Mouse (Mus musculus) neural tube, embryonic 13.5 days (tissue): ENCODE measurements around the gene Cnksr1. TPM values are rescaled to one million over a fixed set of nuclear protein-coding genes. Genes with fewer than 3 reads are reported as not detected.
"Not testable (repeated sequence)": the region's sequence is repeated elsewhere in the genome, so short reads cannot be mapped to it uniquely, and the experiment has no call there.

Experiments
- ATAC-seq: fragments of 200-750 bp; cut with Nextera tagmentation; 2 replicates; pipeline ENCODE4 v1.8.0; 2017; ENCODE audit warnings: low read depth, mild to moderate bottlenecking, moderate TSS enrichment, moderate library complexity
- H3K27ac ChIP-seq: fragments of 300-500 bp; sonication (generic); replicated peaks from 2 replicates; pipeline ENCODE4 v1.5.1; 2015; ENCODE audit warnings: moderate library complexity, mild to moderate bottlenecking, inconsistent platforms
- H3K27me3 ChIP-seq: fragments of 300-500 bp; sonication (generic); 2 replicates; pipeline ENCODE4 v1.6.1; 2015; ENCODE audit warnings: mild to moderate bottlenecking, inconsistent platforms
- H3K36me3 ChIP-seq: fragments of 300-500 bp; sonication (generic); 2 replicates; pipeline ENCODE4 v1.6.1; 2015; ENCODE audit warnings: mild to moderate bottlenecking, inconsistent platforms
- H3K4me1 ChIP-seq: fragments of 300-500 bp; sonication (generic); replicated peaks from 2 replicates; pipeline ENCODE4 v1.6.1; 2015; ENCODE audit warnings: inconsistent platforms
- H3K4me2 ChIP-seq: fragments of 300-500 bp; sonication (generic); 2 replicates; pipeline ENCODE4 v1.6.1; 2015; ENCODE audit warnings: inconsistent platforms, mild to moderate bottlenecking, moderate library complexity
- H3K4me3 ChIP-seq: fragments of 300-500 bp; sonication (generic); 2 replicates; pipeline ENCODE4 v1.5.1; 2015; ENCODE audit warnings: mild to moderate bottlenecking, inconsistent platforms
- H3K9ac ChIP-seq: fragments of 300-500 bp; sonication (generic); 2 replicates; pipeline ENCODE4 v1.6.1; 2015; ENCODE audit warnings: moderate library complexity, mild to moderate bottlenecking, inconsistent platforms
- H3K9me3 ChIP-seq: fragments of 300-500 bp; sonication (generic); 2 replicates; pipeline ENCODE4 v1.6.1; 2016; ENCODE audit warnings: inconsistent platforms
- WGBS: fragments of 180-500 bp; shearing (Covaris S2); methylation state at CpG from one replicate; pipeline ENCODE4 v1.1.7; 2015; 5-methylcytosine and 5-hydroxymethylcytosine counted together
- polyA plus RNA-seq: library from polyadenylated mRNA; unstranded; fragments of >200 nt; fragmentation: Nextera tagmentation; extraction: Ambion mirVana; gene quantifications from 2 replicates; pipeline ENCODE4 v1.2.1, GENCODE M21; 2015

Cnksr1 gene
- 0.29 TPM in 1 of 2 replicates, not detected in the other for polyA plus RNA-seq

DNA sequence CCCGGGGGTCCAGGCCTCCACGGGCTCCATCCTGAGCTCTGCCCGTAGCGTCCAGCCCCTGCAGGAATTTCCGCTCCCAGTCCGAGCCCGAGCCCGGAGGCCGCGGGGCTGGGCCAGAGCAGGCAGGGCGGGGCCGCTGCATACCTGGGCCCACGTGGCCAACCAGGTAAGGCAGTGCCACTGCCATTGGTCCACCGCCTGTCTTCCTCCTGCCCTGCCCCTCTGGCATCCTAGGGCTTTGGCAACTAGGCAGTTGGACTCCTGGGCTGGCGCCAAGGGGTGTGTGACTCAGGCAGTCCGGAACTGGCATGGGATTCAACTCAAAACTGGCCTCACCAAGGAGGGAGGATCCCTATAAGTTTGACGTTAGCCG, at the start of gene Cnksr1:
TSS of gene Cnksr1 (minus strand) at position 121 of the 373 bp plus-strand sequence.
- H3K4me3 ChIP-seq, result no peak within 1 kb of the TSS
- no peak within 1 kb of the TSS for H3K27ac ChIP-seq
- H3K9ac ChIP-seq, result no peak within 1 kb of the TSS
- ATAC-seq, result no peak; the same call in 1 of the 2 replicates
- H3K27me3 ChIP-seq, result peaks cover 28% of the 10 kb centered on the region
- H3K4me1 ChIP-seq, result 0 out of 2 replicates have a peak, but pooled peaks cover 10% of the 10 kb centered on the region
- H3K9me3 ChIP-seq, result no peaks in the 10 kb centered on the region
- peak within 1 kb of the TSS; percentile 18; the same call in 1 of the 2 replicates for H3K4me2 ChIP-seq
- H3K36me3 ChIP-seq, result 0 out of 2 replicates have a peak, but pooled peaks cover 1% of the 10 kb centered on the region
- 3% methylated on average over 18 of the region's 18 CpGs for WGBS

GRCm38 (mm10) chr4:134287575-134288025, 49.4 kb upstream of the Cnksr1 start, which contains the start of gene Pdik1l:
Gene Pdik1l (minus strand): TSS chr4:134287895.
- Histone ChIP-seq H3K27me3 (no peaks in the 10 kb centered on the region), H3K27ac (peak within 1 kb of the TSS; percentile 100), H3K4me1 (peaks cover 30% of the 10 kb centered on the region), H3K9me3 (no peaks in the 10 kb centered on the region), H3K4me3 (peak within 1 kb of the TSS; percentile 100), H3K36me3 (peaks cover 22% of the 10 kb centered on the region), H3K4me2 (peak within 1 kb of the TSS; percentile 95), H3K9ac (peak within 1 kb of the TSS; percentile 99)
- ATAC-seq, result peak; percentile 89
- under 1% methylated on average over 38 of the region's 43 CpGs for WGBS

- H3K4me3 ChIP-seq, result peak overlapping the region; percentile 100
- peak overlapping the region; percentile 99 for H3K9ac ChIP-seq
- no peaks in the 10 kb centered on the region for H3K27me3 ChIP-seq
- H3K36me3 ChIP-seq, result peaks cover 25% of the 10 kb centered on the region
- ATAC-seq, result peak; percentile 96
- peak overlapping the region; percentile 95 for H3K4me2 ChIP-seq
- peak overlapping the region; percentile 100 for H3K27ac ChIP-seq
- WGBS, result under 1% methylated on average over 58 of the region's 59 CpGs
- H3K4me1 ChIP-seq, result peaks cover 30% of the 10 kb centered on the region
- no peaks in the 10 kb centered on the region for H3K9me3 ChIP-seq
Observed at GRCm38 (mm10) chr4:134287168-134287564, 49.0 kb upstream of the Cnksr1 start.

DNA sequence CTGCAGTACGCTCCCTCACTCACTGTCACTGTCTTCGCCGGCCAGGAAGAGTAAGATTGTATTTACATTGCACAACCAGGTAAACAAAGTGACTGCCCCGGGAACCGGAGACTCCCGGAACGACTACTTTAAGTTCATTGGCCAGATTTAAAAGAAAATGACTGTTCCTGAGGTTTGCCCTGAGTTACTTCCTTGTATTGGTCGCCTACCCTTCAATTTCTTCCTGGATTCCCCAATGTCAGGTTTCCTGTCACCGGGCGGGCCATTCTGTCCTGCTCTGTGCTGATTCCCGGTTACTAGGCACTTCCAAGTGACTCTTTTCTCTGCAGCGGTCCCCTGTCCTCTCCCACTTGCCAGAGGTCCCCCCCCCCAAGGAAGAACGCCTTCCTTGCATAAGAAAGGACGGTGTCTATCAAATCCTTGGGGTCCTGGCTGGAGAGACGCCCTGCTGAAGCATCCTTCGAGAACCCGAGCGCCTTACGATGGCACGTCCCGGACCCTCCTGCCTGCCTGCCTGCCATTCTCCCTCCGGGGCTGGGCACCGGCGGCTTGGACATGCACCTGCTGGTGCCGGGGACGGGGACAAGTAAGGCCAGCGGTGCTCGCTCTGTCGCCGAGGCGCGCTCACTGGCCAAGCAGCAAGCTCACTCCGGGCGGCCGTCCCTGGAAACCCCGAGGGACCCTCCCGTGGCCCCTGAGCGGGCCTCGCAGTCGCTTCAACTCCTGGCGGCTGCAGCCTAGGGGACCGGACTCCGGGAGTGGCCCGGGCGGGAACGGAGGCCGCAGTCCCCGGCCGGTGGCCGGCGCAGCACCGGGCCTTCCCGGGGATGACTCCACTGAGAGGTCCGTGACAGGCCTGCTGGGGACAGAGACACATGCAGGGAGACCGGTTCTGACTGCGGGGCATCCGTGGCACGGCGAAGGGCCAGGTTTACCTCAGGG, 48.3 kb upstream of the Cnksr1 start:
- Histone ChIP-seq H3K4me3 (peak overlapping the region; percentile 100), H3K27ac (peak overlapping the region; percentile 100), H3K4me2 (peak overlapping the region; percentile 95), H3K9ac (peak overlapping the region; percentile 99), H3K9me3 (no peaks in the 10 kb centered on the region), H3K27me3 (no peaks in the 10 kb centered on the region), H3K36me3 (peaks cover 31% of the 10 kb centered on the region), H3K4me1 (peaks cover 30% of the 10 kb centered on the region)
- WGBS, result 2% methylated on average over 59 of the region's 59 CpGs
- ATAC-seq, result peak; percentile 68

DNA sequence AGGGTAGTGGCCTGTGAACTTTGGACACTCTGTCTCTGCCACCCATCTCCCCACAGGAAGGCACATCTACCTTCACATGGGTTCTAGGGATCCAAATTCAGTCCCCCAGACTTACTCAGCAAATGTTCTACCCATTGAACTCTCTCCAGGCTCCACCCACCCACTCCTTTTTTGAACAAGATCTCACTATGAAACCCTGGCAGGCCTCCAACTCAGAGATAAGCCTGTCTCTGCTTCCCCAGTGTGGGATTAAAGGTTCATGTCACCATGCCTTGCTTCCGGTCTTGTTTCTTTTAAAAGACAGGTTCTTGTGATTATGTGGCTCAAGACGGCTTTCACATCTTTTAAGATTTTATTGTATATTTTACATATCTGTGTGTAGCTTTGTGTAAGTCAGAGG, 46.7 kb upstream of the Cnksr1 start:
- Histone ChIP-seq H3K9ac (no peak overlapping the region), H3K27me3 (no peaks in the 10 kb centered on the region), H3K4me3 (no peak overlapping the region), H3K27ac (no peak overlapping the region), H3K4me1 (peaks cover 30% of the 10 kb centered on the region), H3K4me2 (no peak overlapping the region), H3K36me3 (peaks cover 45% of the 10 kb centered on the region), H3K9me3 (no peaks in the 10 kb centered on the region)
- no peak for ATAC-seq
- WGBS, result 93% methylated on average over 2 of the region's 2 CpGs

GRCm38 (mm10) chr4:134273417-134274345, 35.5 kb upstream of the Cnksr1 start:
- Histone ChIP-seq H3K4me2 (peak overlapping the region; percentile 23), H3K27ac (no peak overlapping the region), H3K27me3 (no peaks in the 10 kb centered on the region), H3K9ac (no peak overlapping the region), H3K36me3 (peaks cover 24% of the 10 kb centered on the region), H3K9me3 (no peaks in the 10 kb centered on the region), H3K4me1 (no peaks in the 10 kb centered on the region), H3K4me3 (no peak overlapping the region)
- no peak for ATAC-seq
- 8% methylated on average over 14 of the region's 14 CpGs for WGBS

- H3K4me3 ChIP-seq, result no peak overlapping the region
- ATAC-seq, result no peak
- H3K9ac ChIP-seq, result no peak overlapping the region
- H3K4me2 ChIP-seq, result peak overlapping the region; percentile 23
- H3K36me3 ChIP-seq, result peaks cover 17% of the 10 kb centered on the region
- no peaks in the 10 kb centered on the region for H3K4me1 ChIP-seq
- H3K27ac ChIP-seq, result no peak overlapping the region
- 26% methylated on average over 12 of the region's 13 CpGs for whole genome bisulfite sequencing
- no peaks in the 10 kb centered on the region for H3K9me3 ChIP-seq
- H3K27me3 ChIP-seq, result no peaks in the 10 kb centered on the region
Observed at GRCm38 (mm10) chr4:134272731-134273416, 34.7 kb upstream of the Cnksr1 start.

- Histone ChIP-seq H3K27me3 (no peaks in the 10 kb centered on the region), H3K27ac (no peak overlapping the region), H3K9ac (no peak overlapping the region), H3K9me3 (no peaks in the 10 kb centered on the region), H3K4me2 (no peak overlapping the region), H3K36me3 (peaks cover 8% of the 10 kb centered on the region), H3K4me3 (no peak overlapping the region), H3K4me1 (no peaks in the 10 kb centered on the region)
- WGBS, result 85% methylated on average over 7 of the region's 7 CpGs
- ATAC-seq, result no peak
Observed at GRCm38 (mm10) chr4:134271979-134272378, 33.8 kb upstream of the Cnksr1 start.

DNA sequence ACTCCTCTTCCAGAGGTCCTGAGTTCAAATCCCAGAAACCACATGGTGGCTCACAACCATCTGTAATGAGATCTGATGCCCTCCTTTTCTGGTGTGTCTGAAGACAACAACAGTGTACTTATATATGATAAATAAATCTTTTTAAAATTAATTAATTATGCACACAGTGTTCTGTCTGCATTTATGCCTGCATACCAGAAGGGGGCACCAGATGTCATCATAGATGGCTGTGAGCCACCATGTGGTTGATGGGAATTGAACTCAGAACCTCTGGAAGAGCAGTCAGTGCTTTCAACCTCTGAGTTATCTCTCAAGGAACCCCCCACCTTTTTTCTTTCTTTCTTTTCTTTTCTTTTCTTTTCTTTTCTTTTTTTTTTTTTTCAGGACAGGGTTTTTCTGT, 31.4 kb upstream of the Cnksr1 start:
- H3K9ac ChIP-seq, H3K9me3 ChIP-seq, H3K4me1 ChIP-seq, ATAC-seq, H3K36me3 ChIP-seq, H3K27me3 ChIP-seq, H3K4me3 ChIP-seq, H3K27ac ChIP-seq, H3K4me2 ChIP-seq: not testable (repeated sequence)

GRCm38 (mm10) chr4:134268102-134268655, 30.0 kb upstream of the Cnksr1 start:
- 86% methylated on average over 19 of the region's 19 CpGs for WGBS
- no peaks in the 10 kb centered on the region for H3K9me3 ChIP-seq
- no peak overlapping the region for H3K9ac ChIP-seq
- no peak overlapping the region for H3K27ac ChIP-seq
- no peaks in the 10 kb centered on the region for H3K4me1 ChIP-seq
- no peaks in the 10 kb centered on the region for H3K36me3 ChIP-seq
- no peaks in the 10 kb centered on the region for H3K27me3 ChIP-seq
- ATAC-seq, result no peak
- H3K4me3 ChIP-seq, result no peak overlapping the region
- H3K4me2 ChIP-seq, result no peak overlapping the region

- H3K4me2 ChIP-seq, result no peak overlapping the region
- H3K27me3 ChIP-seq, result no peaks in the 10 kb centered on the region
- ATAC-seq, result no peak
- no peak overlapping the region for H3K9ac ChIP-seq
- WGBS, result 43% methylated on average over 9 of the region's 9 CpGs
- no peaks in the 10 kb centered on the region for H3K36me3 ChIP-seq
- H3K27ac ChIP-seq, result no peak overlapping the region
- no peaks in the 10 kb centered on the region for H3K4me1 ChIP-seq
- H3K9me3 ChIP-seq, result no peaks in the 10 kb centered on the region
- no peak overlapping the region for H3K4me3 ChIP-seq
Observed at GRCm38 (mm10) chr4:134265860-134266585, 27.8 kb upstream of the Cnksr1 start.
